Mouse (Mus musculus): ENCODE data around the gene Zfp1. TPM values are rescaled to one million over a fixed set of nuclear protein-coding genes. Genes with fewer than 3 reads are reported as not detected.

Gene Zfp1
- polyA plus RNA-seq, 1 experiment: 7.5 TPM

DNA sequence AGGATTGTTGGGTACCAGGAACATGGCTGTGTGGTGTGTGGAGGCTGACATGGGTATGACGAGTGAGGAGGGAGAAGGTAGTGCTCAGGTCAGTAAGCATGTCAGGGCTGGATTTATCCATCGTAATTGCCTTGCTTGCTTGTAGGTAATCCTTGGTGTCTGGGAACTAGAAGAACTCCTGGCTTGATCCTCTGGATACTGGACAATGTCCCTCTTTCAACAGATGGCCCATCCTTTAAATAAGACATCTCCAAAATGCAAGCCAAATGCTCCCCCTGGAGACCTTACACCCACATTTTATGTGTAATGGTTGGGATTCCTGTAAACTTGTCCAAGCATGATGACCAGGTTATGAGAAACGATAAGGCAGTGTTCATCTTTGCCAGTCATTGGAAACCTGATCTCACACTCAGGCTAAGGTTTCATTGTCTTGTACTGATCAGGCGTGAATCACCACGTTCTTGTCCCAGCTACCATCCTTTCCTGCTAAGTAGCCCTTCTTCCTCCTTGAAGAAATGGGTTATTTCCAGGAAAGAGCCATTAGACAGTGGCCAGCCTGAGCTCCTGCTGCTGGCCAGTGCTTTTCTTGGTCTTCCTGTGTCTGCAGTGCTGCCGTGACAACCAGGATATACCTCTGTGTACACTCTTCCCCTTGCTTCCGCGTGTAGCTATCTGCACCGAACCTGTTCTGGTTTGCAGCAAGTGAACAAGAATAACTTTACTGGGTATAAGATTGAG is 43.3 kb upstream of the Zfp1 start:
- no peak for DNase-seq
- no peaks in the 10 kb centered on the region for H3K36me3 ChIP-seq (ENCODE audit: control insufficient read depth, insufficient read depth, low read length)
- 60% methylated on average over 9 of the region's 9 CpGs for WGBS
- TF ChIP-seq CTCF (conservative IDR thresholded peaks at IDR 0.05; ENCODE audit: insufficient read depth, insufficient read length, low read depth, low read length) (no peak), POLR2A (IDR thresholded peaks at IDR 0.05; ENCODE audit: low read depth, low read length) (no peak)
- no peaks in the 10 kb centered on the region for H3K27me3 ChIP-seq (replicated peaks; ENCODE audit: control insufficient read depth, insufficient read depth, low read length)
- H3K27ac ChIP-seq (ENCODE audit: insufficient read depth, low read depth, low read length): no peak overlapping the region
- H3K4me1 ChIP-seq (ENCODE audit: control insufficient read depth, insufficient read depth, low read length): peaks cover 14% of the 10 kb centered on the region
- H3K4me3 ChIP-seq (ENCODE audit: insufficient read depth, low read depth, low read length): no peak overlapping the region

DNA sequence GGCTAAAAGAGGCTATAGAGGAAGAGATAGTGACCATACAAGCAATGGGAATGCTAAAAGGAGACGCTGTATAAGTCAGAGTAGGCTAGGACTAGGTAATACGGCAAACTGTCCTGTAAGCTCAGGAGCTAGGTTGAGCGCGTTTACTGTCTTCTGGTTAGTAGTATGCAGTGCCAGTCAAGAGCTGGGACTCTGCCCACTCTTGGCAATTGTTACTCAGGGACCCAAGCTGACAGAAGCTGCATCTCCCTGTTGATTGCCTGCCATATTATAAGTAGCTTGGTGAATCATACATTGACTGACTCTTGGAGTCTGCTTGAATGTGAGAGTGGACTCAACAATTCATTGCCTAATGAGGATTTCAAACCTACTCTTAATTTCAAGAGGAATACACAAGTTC is 41.2 kb upstream of the Zfp1 start:
- Histone ChIP-seq H3K4me3 (ENCODE audit: insufficient read depth, low read depth, low read length) (no peak overlapping the region), H3K27ac (ENCODE audit: insufficient read depth, low read depth, low read length) (no peak overlapping the region), H3K27me3 (replicated peaks; ENCODE audit: control insufficient read depth, insufficient read depth, low read length) (no peaks in the 10 kb centered on the region), H3K36me3 (ENCODE audit: control insufficient read depth, insufficient read depth, low read length) (no peaks in the 10 kb centered on the region), H3K4me1 (ENCODE audit: control insufficient read depth, insufficient read depth, low read length) (peaks cover 7% of the 10 kb centered on the region)
- TF ChIP-seq CTCF (conservative IDR thresholded peaks at IDR 0.05; ENCODE audit: insufficient read depth, insufficient read length, low read depth, low read length) (no peak), POLR2A (IDR thresholded peaks at IDR 0.05; ENCODE audit: low read depth, low read length) (no peak)
- no peak for DNase-seq
- WGBS: 93% methylated on average over 4 of the region's 4 CpGs

- TF ChIP-seq CTCF (conservative IDR thresholded peaks at IDR 0.05; ENCODE audit: insufficient read depth, insufficient read length, low read depth, low read length) (no peak), POLR2A (IDR thresholded peaks at IDR 0.05; ENCODE audit: low read depth, low read length) (no peak)
- no peaks in the 10 kb centered on the region; the same call in 1 of the 2 replicates for H3K4me1 ChIP-seq (ENCODE audit: control insufficient read depth, insufficient read depth, low read length)
- H3K4me3 ChIP-seq (ENCODE audit: insufficient read depth, low read depth, low read length): no peak overlapping the region
- no peak for DNase-seq
- no peaks in the 10 kb centered on the region for H3K36me3 ChIP-seq (ENCODE audit: control insufficient read depth, insufficient read depth, low read length)
- WGBS: 79% methylated on average over 2 of the region's 2 CpGs
- H3K27ac ChIP-seq (ENCODE audit: insufficient read depth, low read depth, low read length): no peak overlapping the region
- no peaks in the 10 kb centered on the region for H3K27me3 ChIP-seq (replicated peaks; ENCODE audit: control insufficient read depth, insufficient read depth, low read length)
These were observed 38.2 kb upstream of the Zfp1 start for GRCm38 (mm10) chr8:111604986-111605385.

GRCm38 (mm10) chr8:111606961-111607360 is 36.2 kb upstream of the Zfp1 start:
- no peaks in the 10 kb centered on the region for H3K27me3 ChIP-seq (replicated peaks; ENCODE audit: control insufficient read depth, insufficient read depth, low read length)
- WGBS: 66% methylated on average over 9 of the region's 9 CpGs
- H3K4me3 ChIP-seq (ENCODE audit: insufficient read depth, low read depth, low read length): no peak overlapping the region
- H3K4me1 ChIP-seq (ENCODE audit: control insufficient read depth, insufficient read depth, low read length): no peaks in the 10 kb centered on the region
- TF ChIP-seq CTCF (conservative IDR thresholded peaks at IDR 0.05; ENCODE audit: insufficient read depth, insufficient read length, low read depth, low read length) (no peak), POLR2A (IDR thresholded peaks at IDR 0.05; ENCODE audit: low read depth, low read length) (no peak)
- H3K27ac ChIP-seq (ENCODE audit: insufficient read depth, low read depth, low read length): no peak overlapping the region
- peak; percentile 33 for DNase-seq
- H3K36me3 ChIP-seq (ENCODE audit: control insufficient read depth, insufficient read depth, low read length): no peaks in the 10 kb centered on the region

DNA sequence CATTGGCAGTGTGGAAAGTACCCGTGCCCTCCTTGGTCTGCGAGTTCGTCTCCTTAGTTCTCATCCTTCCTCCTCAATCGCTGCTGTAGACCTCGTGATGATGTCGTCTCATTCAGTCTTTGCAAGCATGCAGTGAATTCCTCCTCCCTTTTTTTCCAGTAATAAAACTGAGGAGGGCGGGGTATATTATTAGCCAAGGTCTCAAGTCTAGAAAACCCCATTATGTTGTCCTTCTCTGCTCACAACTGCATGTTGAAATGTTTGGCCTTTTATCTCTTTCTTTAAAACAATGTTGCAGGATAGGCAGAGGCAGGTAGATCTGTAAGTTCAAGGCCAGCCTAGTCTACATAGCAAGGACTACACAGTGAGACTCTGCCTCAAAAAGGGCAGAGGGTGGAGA is 35.8 kb upstream of the Zfp1 start:
- DNase-seq: no peak
- 71% methylated on average over 7 of the region's 7 CpGs for WGBS
- Histone ChIP-seq H3K4me3 (ENCODE audit: insufficient read depth, low read depth, low read length) (no peak overlapping the region), H3K36me3 (ENCODE audit: control insufficient read depth, insufficient read depth, low read length) (no peaks in the 10 kb centered on the region), H3K27ac (ENCODE audit: insufficient read depth, low read depth, low read length) (no peak overlapping the region), H3K27me3 (replicated peaks; ENCODE audit: control insufficient read depth, insufficient read depth, low read length) (no peaks in the 10 kb centered on the region), H3K4me1 (ENCODE audit: control insufficient read depth, insufficient read depth, low read length) (no peaks in the 10 kb centered on the region)
- TF ChIP-seq POLR2A (IDR thresholded peaks at IDR 0.05; ENCODE audit: low read depth, low read length) (no peak), CTCF (conservative IDR thresholded peaks at IDR 0.05; ENCODE audit: insufficient read depth, insufficient read length, low read depth, low read length) (no peak)

- 70% methylated on average over 5 of the region's 5 CpGs for WGBS
- no peak overlapping the region for H3K4me3 ChIP-seq (ENCODE audit: insufficient read depth, low read depth, low read length)
- H3K27me3 ChIP-seq (replicated peaks; ENCODE audit: control insufficient read depth, insufficient read depth, low read length): no peaks in the 10 kb centered on the region
- no peak for DNase-seq
- no peaks in the 10 kb centered on the region for H3K4me1 ChIP-seq (ENCODE audit: control insufficient read depth, insufficient read depth, low read length)
- TF ChIP-seq CTCF (conservative IDR thresholded peaks at IDR 0.05; ENCODE audit: insufficient read depth, insufficient read length, low read depth, low read length) (no peak), POLR2A (IDR thresholded peaks at IDR 0.05; ENCODE audit: low read depth, low read length) (no peak)
- no peak overlapping the region for H3K27ac ChIP-seq (ENCODE audit: insufficient read depth, low read depth, low read length)
- H3K36me3 ChIP-seq (ENCODE audit: control insufficient read depth, insufficient read depth, low read length): no peaks in the 10 kb centered on the region
These were observed 30.0 kb upstream of the Zfp1 start for GRCm38 (mm10) chr8:111613181-111613580.

- TF ChIP-seq CTCF (conservative IDR thresholded peaks at IDR 0.05; ENCODE audit: insufficient read depth, insufficient read length, low read depth, low read length) (no peak), POLR2A (IDR thresholded peaks at IDR 0.05; ENCODE audit: low read depth, low read length) (no peak)
- no peak for DNase-seq
- Histone ChIP-seq H3K4me1 (ENCODE audit: control insufficient read depth, insufficient read depth, low read length) (peaks cover 6% of the 10 kb centered on the region), H3K4me3 (ENCODE audit: insufficient read depth, low read depth, low read length) (no peak overlapping the region), H3K27ac (ENCODE audit: insufficient read depth, low read depth, low read length) (no peak overlapping the region), H3K36me3 (ENCODE audit: control insufficient read depth, insufficient read depth, low read length) (no peaks in the 10 kb centered on the region), H3K27me3 (replicated peaks; ENCODE audit: control insufficient read depth, insufficient read depth, low read length) (no peaks in the 10 kb centered on the region)
- 82% methylated on average over 6 of the region's 6 CpGs for WGBS
These were observed 28.2 kb upstream of the Zfp1 start for GRCm38 (mm10) chr8:111614786-111615701.

Data from kidney, adult 2 months (tissue).